Mouse (Mus musculus): ENCODE measurements around the gene Heca. TPM values are rescaled to one million over a fixed set of nuclear protein-coding genes. Genes with fewer than 3 reads are reported as not detected.

The Heca gene
- polyA plus RNA-seq (2012; rRNA removed) = 18.6 and 19.2 TPM in 2 replicates
- 8.1 and 11.0 TPM in 2 replicates for polyA plus RNA-seq (2014; fragmentation: Nextera tagmentation; extraction: Ambion mirVana)

- DNase-seq (ENCODE audit: low spot score) (peak; percentile 91), ATAC-seq (ENCODE audit: low FRiP score, low read depth) (peak; percentile 94)
- peak within 1 kb of the TSS; percentile 92 for H3K9ac ChIP-seq (ENCODE audit: low read depth, low read length, severe bottlenecking)
- peak within 1 kb of the TSS; percentile 81 for H3K4me3 ChIP-seq (replicated peaks; ENCODE audit: low read length)
- H3K9me3 ChIP-seq (ENCODE audit: control insufficient read depth, low read length) = no peaks in the 10 kb centered on the region
- peak within 1 kb of the TSS; percentile 55 for H3K4me2 ChIP-seq (replicated peaks; ENCODE audit: low read depth, low read length, severe bottlenecking)
- no peaks in the 10 kb centered on the region for H3K36me3 ChIP-seq (ENCODE audit: control insufficient read depth, insufficient read depth, low read length)
- WGBS = 8% methylated on average over 43 of the region's 50 CpGs
- peak within 1 kb of the TSS; percentile 92 for H3K27ac ChIP-seq (replicated peaks; ENCODE audit: low read depth, low read length)
- H3K27me3 ChIP-seq (ENCODE audit: control insufficient read depth, insufficient read depth, low read length) = no peaks in the 10 kb centered on the region
- H3K4me1 ChIP-seq (ENCODE audit: control insufficient read depth, insufficient read depth, low read length) = peaks cover 7% of the 10 kb centered on the region
- no peak for TF ChIP-seq POLR2A (IDR thresholded peaks at IDR 0.05; ENCODE audit: borderline replicate concordance, extremely low read depth, insufficient read depth, insufficient read length)
Observed at GRCm38 (mm10) chr10:17947960-17948730, at the start of gene Heca. Heca (minus strand) TSS chr10:17948067.

GRCm38 (mm10) chr10:17990576-17990975 lies 42.7 kb upstream of the Heca start:
- WGBS = 84% methylated on average over 4 of the region's 4 CpGs
- no peak for DNase-seq (ENCODE audit: low spot score)
- no peaks in the 10 kb centered on the region for H3K27me3 ChIP-seq (ENCODE audit: control insufficient read depth, insufficient read depth, low read length)
- H3K4me2 ChIP-seq (replicated peaks; ENCODE audit: low read depth, low read length, severe bottlenecking) = no peak overlapping the region
- no peak overlapping the region for H3K27ac ChIP-seq (replicated peaks; ENCODE audit: low read depth, low read length)
- H3K9ac ChIP-seq (ENCODE audit: low read depth, low read length, severe bottlenecking) = no peak overlapping the region
- ATAC-seq (ENCODE audit: low FRiP score, low read depth) = no peak
- H3K4me1 ChIP-seq (ENCODE audit: control insufficient read depth, insufficient read depth, low read length) = no peaks in the 10 kb centered on the region
- TF ChIP-seq POLR2A (IDR thresholded peaks at IDR 0.05; ENCODE audit: borderline replicate concordance, extremely low read depth, insufficient read depth, insufficient read length) = no peak
- no peaks in the 10 kb centered on the region for H3K9me3 ChIP-seq (ENCODE audit: control insufficient read depth, low read length)
- no peak overlapping the region for H3K4me3 ChIP-seq (replicated peaks; ENCODE audit: low read length)
- no peaks in the 10 kb centered on the region for H3K36me3 ChIP-seq (ENCODE audit: control insufficient read depth, insufficient read depth, low read length)

- 66% methylated on average over 6 of the region's 6 CpGs for WGBS
- Histone ChIP-seq H3K4me3 (replicated peaks; ENCODE audit: low read length) (no peak overlapping the region), H3K9me3 (ENCODE audit: control insufficient read depth, low read length) (no peaks in the 10 kb centered on the region), H3K36me3 (ENCODE audit: control insufficient read depth, insufficient read depth, low read length) (no peaks in the 10 kb centered on the region), H3K4me1 (ENCODE audit: control insufficient read depth, insufficient read depth, low read length) (no peaks in the 10 kb centered on the region), H3K4me2 (replicated peaks; ENCODE audit: low read depth, low read length, severe bottlenecking) (no peak overlapping the region), H3K27ac (replicated peaks; ENCODE audit: low read depth, low read length) (no peak overlapping the region), H3K27me3 (ENCODE audit: control insufficient read depth, insufficient read depth, low read length) (no peaks in the 10 kb centered on the region), H3K9ac (ENCODE audit: low read depth, low read length, severe bottlenecking) (no peak overlapping the region)
- DNase-seq (ENCODE audit: low spot score) (no peak), ATAC-seq (ENCODE audit: low FRiP score, low read depth) (no peak)
- TF ChIP-seq POLR2A (IDR thresholded peaks at IDR 0.05; ENCODE audit: borderline replicate concordance, extremely low read depth, insufficient read depth, insufficient read length) = no peak
Observed at GRCm38 (mm10) chr10:17989136-17989535, 41.3 kb upstream of the Heca start.

DNA sequence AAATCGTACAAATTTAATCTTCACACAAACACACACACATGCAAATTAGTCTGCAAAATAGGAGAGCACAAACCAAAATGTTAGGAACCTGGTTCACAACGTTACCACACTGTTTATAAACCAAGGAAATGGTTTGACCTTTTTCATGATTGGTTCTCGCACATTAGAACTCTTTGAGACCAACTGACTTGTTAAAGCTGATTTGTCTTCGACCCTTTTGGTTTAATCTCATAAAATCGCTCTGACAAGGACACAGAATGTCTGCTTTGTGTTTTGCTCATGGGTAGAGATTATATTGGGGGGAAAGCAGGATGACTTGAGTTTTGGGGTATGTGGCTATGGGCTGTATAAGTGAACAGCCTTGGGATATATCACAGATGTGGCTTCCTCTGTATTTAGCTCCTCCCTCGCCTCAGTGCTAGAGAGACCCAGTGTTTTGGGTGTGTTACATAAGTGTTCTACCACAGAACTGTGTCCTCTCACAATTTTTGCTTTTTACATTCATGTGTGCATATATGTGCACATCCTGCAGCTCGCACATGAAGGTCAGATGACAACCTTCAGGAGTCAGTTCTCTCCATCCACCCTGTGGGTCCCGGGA lies 40.1 kb upstream of the Heca start:
- no peak overlapping the region for H3K27ac ChIP-seq (replicated peaks; ENCODE audit: low read depth, low read length)
- no peaks in the 10 kb centered on the region for H3K27me3 ChIP-seq (ENCODE audit: control insufficient read depth, insufficient read depth, low read length)
- no peaks in the 10 kb centered on the region for H3K36me3 ChIP-seq (ENCODE audit: control insufficient read depth, insufficient read depth, low read length)
- no peaks in the 10 kb centered on the region for H3K9me3 ChIP-seq (ENCODE audit: control insufficient read depth, low read length)
- ATAC-seq (ENCODE audit: low FRiP score, low read depth) (no peak), DNase-seq (ENCODE audit: low spot score) (no peak)
- H3K4me1 ChIP-seq (ENCODE audit: control insufficient read depth, insufficient read depth, low read length) = no peaks in the 10 kb centered on the region
- H3K4me3 ChIP-seq (replicated peaks; ENCODE audit: low read length) = no peak overlapping the region
- no peak overlapping the region for H3K4me2 ChIP-seq (replicated peaks; ENCODE audit: low read depth, low read length, severe bottlenecking)
- 79% methylated on average over 8 of the region's 8 CpGs for WGBS
- no peak overlapping the region for H3K9ac ChIP-seq (ENCODE audit: low read depth, low read length, severe bottlenecking)
- TF ChIP-seq POLR2A (IDR thresholded peaks at IDR 0.05; ENCODE audit: borderline replicate concordance, extremely low read depth, insufficient read depth, insufficient read length) = no peak

DNA sequence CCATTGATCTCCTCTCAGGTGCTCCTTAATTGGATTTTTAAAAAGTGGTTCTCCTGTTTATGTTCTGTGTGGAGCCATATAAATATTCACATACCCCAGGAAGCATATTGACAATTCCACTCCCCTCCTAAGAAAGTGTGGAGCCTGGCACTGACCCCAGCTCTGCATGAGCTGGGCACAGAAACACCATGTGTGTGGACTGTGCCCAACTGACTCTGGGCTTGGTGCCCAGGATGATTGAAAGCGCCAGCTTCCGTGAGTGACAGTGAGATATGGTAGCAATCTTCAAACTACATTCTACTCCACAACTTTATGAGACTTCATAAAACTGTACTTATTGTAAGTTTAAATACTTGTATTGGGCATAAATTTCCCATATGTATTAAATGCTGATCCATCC lies 35.4 kb upstream of the Heca start:
- DNase-seq (ENCODE audit: low spot score) = no peak
- no peaks in the 10 kb centered on the region for H3K27me3 ChIP-seq (ENCODE audit: control insufficient read depth, insufficient read depth, low read length)
- H3K36me3 ChIP-seq (ENCODE audit: control insufficient read depth, insufficient read depth, low read length) = no peaks in the 10 kb centered on the region
- no peak overlapping the region for H3K27ac ChIP-seq (replicated peaks; ENCODE audit: low read depth, low read length)
- no peak for ATAC-seq (ENCODE audit: low FRiP score, low read depth)
- no peak for TF ChIP-seq POLR2A (IDR thresholded peaks at IDR 0.05; ENCODE audit: borderline replicate concordance, extremely low read depth, insufficient read depth, insufficient read length)
- H3K9me3 ChIP-seq (ENCODE audit: control insufficient read depth, low read length) = no peaks in the 10 kb centered on the region
- H3K9ac ChIP-seq (ENCODE audit: low read depth, low read length, severe bottlenecking) = no peak overlapping the region
- whole genome bisulfite sequencing = 69% methylated on average over 2 of the region's 2 CpGs
- no peaks in the 10 kb centered on the region for H3K4me1 ChIP-seq (ENCODE audit: control insufficient read depth, insufficient read depth, low read length)
- no peak overlapping the region for H3K4me2 ChIP-seq (replicated peaks; ENCODE audit: low read depth, low read length, severe bottlenecking)
- H3K4me3 ChIP-seq (replicated peaks; ENCODE audit: low read length) = no peak overlapping the region

Measured in limb, embryonic 14.5 days (tissue).